Mouse (Mus musculus): Measurements from ENCODE around the gene Pdia3. TPM values are rescaled to one million over a fixed set of nuclear protein-coding genes. Genes with fewer than 3 reads are reported as not detected.
"Not testable (repeated sequence)": the region's sequence is repeated elsewhere in the genome, so short reads cannot be mapped to it uniquely, and the experiment has no call there.

Pdia3 gene
- polyA plus RNA-seq, 1 experiment = 239 TPM

- H3K4me3 ChIP-seq (ENCODE audit: insufficient read depth, low read depth, low read length) = peak within 1 kb of the TSS; percentile 74
- WGBS = 4% methylated on average over 41 of the region's 41 CpGs
- peak within 1 kb of the TSS; percentile 33; the same call in 1 of the 2 replicates for H3K27ac ChIP-seq (ENCODE audit: insufficient read depth, low read depth, low read length)
- TF ChIP-seq POLR2A (IDR thresholded peaks at IDR 0.05; ENCODE audit: low read depth, low read length) (peak; percentile 77), CTCF (conservative IDR thresholded peaks at IDR 0.05; ENCODE audit: insufficient read depth, insufficient read length, low read depth, low read length) (no peak)
- peak; percentile 91 for DNase-seq
- H3K36me3 ChIP-seq (ENCODE audit: control insufficient read depth, insufficient read depth, low read length) = no peaks in the 10 kb centered on the region; the same call in 1 of the 2 replicates
- no peaks in the 10 kb centered on the region for H3K27me3 ChIP-seq (replicated peaks; ENCODE audit: control insufficient read depth, insufficient read depth, low read length)
- H3K4me1 ChIP-seq (ENCODE audit: control insufficient read depth, insufficient read depth, low read length) = peaks cover 10% of the 10 kb centered on the region; the same call in 1 of the 2 replicates
Measured at GRCm38 (mm10) chr2:121456692-121457642, 43.4 kb downstream of the Pdia3 start, which contains the start of gene Serinc4. Gene Serinc4 (minus strand): TSS chr2:121456781.

DNA sequence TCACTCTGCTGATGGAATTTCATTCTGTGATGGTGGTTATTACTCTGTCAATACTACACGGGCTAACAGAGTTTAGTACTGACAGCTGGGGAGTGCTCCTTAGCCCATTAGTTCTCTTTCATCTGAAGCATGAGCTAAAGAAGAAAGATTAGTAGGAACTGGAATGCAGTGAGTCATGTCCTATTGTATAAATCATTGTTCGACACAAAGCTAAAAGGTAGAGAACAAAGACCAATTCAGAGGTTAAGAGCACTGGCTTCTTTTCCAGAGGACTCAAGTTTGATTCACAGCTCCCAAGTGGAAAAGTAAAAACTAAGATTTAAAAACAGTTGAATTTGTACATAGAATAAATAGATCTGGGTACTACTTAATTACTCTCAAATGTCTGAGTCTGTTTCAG is 46.5 kb downstream of the Pdia3 start:
- Histone ChIP-seq H3K4me3 (ENCODE audit: insufficient read depth, low read depth, low read length) (no peak overlapping the region), H3K36me3 (ENCODE audit: control insufficient read depth, insufficient read depth, low read length) (no peaks in the 10 kb centered on the region), H3K27me3 (replicated peaks; ENCODE audit: control insufficient read depth, insufficient read depth, low read length) (no peaks in the 10 kb centered on the region), H3K27ac (ENCODE audit: insufficient read depth, low read depth, low read length) (no peak overlapping the region), H3K4me1 (ENCODE audit: control insufficient read depth, insufficient read depth, low read length) (peaks cover 7% of the 10 kb centered on the region; the same call in 1 of the 2 replicates)
- no peak for DNase-seq
- WGBS = 45% methylated on average over 2 of the region's 2 CpGs
- TF ChIP-seq POLR2A (IDR thresholded peaks at IDR 0.05; ENCODE audit: low read depth, low read length) (no peak), CTCF (conservative IDR thresholded peaks at IDR 0.05; ENCODE audit: insufficient read depth, insufficient read length, low read depth, low read length) (no peak)

DNA sequence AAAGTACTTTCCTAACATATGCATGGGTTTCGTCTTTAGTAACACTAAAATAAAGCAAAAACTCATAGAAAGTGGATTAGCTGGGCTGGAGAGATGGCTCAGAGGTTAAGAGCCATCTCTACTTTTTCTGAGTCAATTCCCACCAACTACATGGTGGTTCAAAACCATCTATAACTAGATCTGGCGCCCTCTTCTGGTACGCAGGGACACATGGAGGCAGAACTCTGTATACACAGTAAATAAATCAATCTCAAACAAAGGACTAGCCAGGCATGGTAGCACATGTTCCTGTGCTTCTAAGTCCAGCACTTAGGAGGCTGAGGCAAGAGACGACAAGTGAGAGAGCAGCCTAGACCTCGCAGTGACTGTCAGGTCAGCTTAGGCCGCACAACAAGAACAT is 55.4 kb downstream of the Pdia3 start:
- H3K27me3 ChIP-seq (replicated peaks; ENCODE audit: control insufficient read depth, insufficient read depth, low read length); H3K4me1 ChIP-seq (ENCODE audit: control insufficient read depth, insufficient read depth, low read length); DNase-seq; H3K27ac ChIP-seq (ENCODE audit: insufficient read depth, low read depth, low read length); H3K4me3 ChIP-seq (ENCODE audit: insufficient read depth, low read depth, low read length); H3K36me3 ChIP-seq (ENCODE audit: control insufficient read depth, insufficient read depth, low read length): not testable (repeated sequence)
- 88% methylated on average over 1 of the region's 6 CpGs for WGBS

DNA sequence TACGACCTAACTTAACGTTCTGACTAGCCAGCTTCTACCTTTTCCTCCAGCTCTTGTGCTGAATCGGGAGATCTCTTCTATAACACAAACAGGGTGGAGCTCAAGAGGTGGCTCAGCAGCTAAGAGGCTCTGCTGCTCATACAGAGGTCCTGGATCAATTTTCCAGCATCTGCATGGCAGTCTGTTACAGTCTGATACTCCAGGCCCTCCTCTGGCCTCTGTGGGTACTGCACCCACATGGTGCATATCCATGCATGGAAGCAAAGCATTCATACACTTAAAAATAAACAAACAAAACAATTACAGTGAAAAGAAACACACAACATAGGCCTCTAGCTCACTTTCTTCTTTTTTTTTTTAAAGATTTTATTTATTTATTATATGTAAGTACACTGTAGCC is 59.2 kb downstream of the Pdia3 start:
- not testable (repeated sequence) for H3K4me3 ChIP-seq (ENCODE audit: insufficient read depth, low read depth, low read length); DNase-seq; H3K27me3 ChIP-seq (replicated peaks; ENCODE audit: control insufficient read depth, insufficient read depth, low read length); H3K4me1 ChIP-seq (ENCODE audit: control insufficient read depth, insufficient read depth, low read length); H3K27ac ChIP-seq (ENCODE audit: insufficient read depth, low read depth, low read length); H3K36me3 ChIP-seq (ENCODE audit: control insufficient read depth, insufficient read depth, low read length)
- WGBS = 90% methylated on average over 3 of the region's 3 CpGs

GRCm38 (mm10) chr2:121473301-121474179 is 60.0 kb downstream of the Pdia3 start, which contains the start of gene Mfap1b:
Gene Mfap1b (minus strand): TSS chr2:121474067.
- Histone ChIP-seq H3K27ac (ENCODE audit: insufficient read depth, low read depth, low read length) (peak within 1 kb of the TSS; percentile 48; the same call in 1 of the 2 replicates), H3K4me3 (ENCODE audit: insufficient read depth, low read depth, low read length) (peak within 1 kb of the TSS; percentile 95)
- peak; percentile 93 for DNase-seq
- not testable (repeated sequence) for H3K36me3 ChIP-seq (ENCODE audit: control insufficient read depth, insufficient read depth, low read length); H3K4me1 ChIP-seq (ENCODE audit: control insufficient read depth, insufficient read depth, low read length); H3K27me3 ChIP-seq (replicated peaks; ENCODE audit: control insufficient read depth, insufficient read depth, low read length)
- peak; percentile 82 for TF ChIP-seq POLR2A (IDR thresholded peaks at IDR 0.05; ENCODE audit: low read depth, low read length)
- WGBS = 5% methylated on average over 41 of the region's 41 CpGs

DNA sequence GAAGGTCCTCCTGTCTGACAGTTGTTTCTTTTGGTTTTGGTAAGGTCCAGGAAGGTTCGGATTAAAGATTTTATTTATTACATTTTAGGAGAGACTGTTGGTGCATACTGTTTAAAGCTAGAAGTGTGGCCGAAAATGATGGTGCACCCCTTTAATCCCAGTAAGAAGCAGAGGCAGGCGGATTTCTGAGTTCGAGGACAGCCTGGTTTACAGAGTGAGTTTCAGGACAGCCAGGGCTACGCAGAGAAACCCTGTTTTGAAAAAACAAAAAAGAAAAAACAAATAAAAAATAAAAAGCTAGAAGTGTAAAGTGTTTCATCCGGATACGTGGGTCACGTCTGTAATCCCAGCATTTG is 60.6 kb downstream of the Pdia3 start:
- no peak for DNase-seq
- Histone ChIP-seq H3K27ac (ENCODE audit: insufficient read depth, low read depth, low read length) (peak overlapping the region; percentile 43; the same call in 1 of the 2 replicates), H3K4me1 (ENCODE audit: control insufficient read depth, insufficient read depth, low read length) (no peaks in the 10 kb centered on the region; the same call in 1 of the 2 replicates), H3K36me3 (ENCODE audit: control insufficient read depth, insufficient read depth, low read length) (no peaks in the 10 kb centered on the region), H3K27me3 (replicated peaks; ENCODE audit: control insufficient read depth, insufficient read depth, low read length) (no peaks in the 10 kb centered on the region), H3K4me3 (ENCODE audit: insufficient read depth, low read depth, low read length) (peak overlapping the region; percentile 95)
- 26% methylated on average over 8 of the region's 8 CpGs for whole genome bisulfite sequencing
- TF ChIP-seq CTCF (conservative IDR thresholded peaks at IDR 0.05; ENCODE audit: insufficient read depth, insufficient read length, low read depth, low read length) (no peak), POLR2A (IDR thresholded peaks at IDR 0.05; ENCODE audit: low read depth, low read length) (no peak)

DNA sequence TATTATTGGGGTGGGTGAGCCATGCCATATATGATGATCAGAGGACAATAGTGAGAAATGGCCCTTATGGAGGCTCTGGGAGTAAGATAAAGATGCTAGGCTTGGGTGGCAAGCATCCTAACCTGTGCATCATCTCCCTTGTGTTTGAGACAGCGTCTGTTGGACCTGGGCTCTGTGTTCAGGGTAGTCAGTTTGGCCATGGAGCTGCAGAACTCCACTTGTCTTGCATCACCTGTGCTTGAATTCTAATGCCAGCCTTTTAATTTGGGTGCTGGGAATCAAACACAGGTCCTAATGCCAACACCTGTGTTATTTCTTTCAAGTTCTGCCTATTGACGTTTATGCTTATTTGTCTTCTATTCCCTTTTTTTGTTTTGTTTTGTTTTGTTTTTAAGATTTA is 61.7 kb downstream of the Pdia3 start:
- H3K4me1 ChIP-seq (ENCODE audit: control insufficient read depth, insufficient read depth, low read length); DNase-seq; H3K4me3 ChIP-seq (ENCODE audit: insufficient read depth, low read depth, low read length); H3K27ac ChIP-seq (ENCODE audit: insufficient read depth, low read depth, low read length); H3K27me3 ChIP-seq (replicated peaks; ENCODE audit: control insufficient read depth, insufficient read depth, low read length); H3K36me3 ChIP-seq (ENCODE audit: control insufficient read depth, insufficient read depth, low read length): not testable (repeated sequence)
- 92% methylated on average over 2 of the region's 2 CpGs for WGBS

Measured in kidney, adult 2 months (tissue).